Mouse (Mus musculus) ES-Bruce4 (cell line): Measurements from ENCODE around the gene Pigq. TPM values are rescaled to one million over a fixed set of nuclear protein-coding genes. Genes with fewer than 3 reads are reported as not detected.

Experiments
- H3K27ac ChIP-seq: 2 replicates; pipeline ENCODE4 v1.5.1; 2012; ENCODE audit warnings: low read length, inconsistent platforms; ENCODE audit not compliant: insufficient read depth
- H3K27me3 ChIP-seq: 2 replicates; pipeline ENCODE4 v1.6.1; 2012; ENCODE audit warnings: mild to moderate bottlenecking, low read length, inconsistent platforms; ENCODE audit not compliant: control insufficient read depth, poor library complexity, insufficient read depth, severe bottlenecking
- H3K36me3 ChIP-seq: 2 replicates; pipeline ENCODE4 v1.6.1; 2012; ENCODE audit warnings: inconsistent platforms, mild to moderate bottlenecking, low read length, moderate library complexity; ENCODE audit not compliant: control insufficient read depth, poor library complexity, insufficient read depth, severe bottlenecking
- H3K4me1 ChIP-seq: one replicate; pipeline ENCODE4 v1.8.1; 2011; ENCODE audit warnings: low read length; ENCODE audit not compliant: control insufficient read depth, insufficient read depth
- H3K4me3 ChIP-seq: 2 replicates; pipeline ENCODE4 v1.5.1; 2011; ENCODE audit warnings: low read depth, mild to moderate bottlenecking, low read length
- H3K9ac ChIP-seq: 2 replicates; pipeline ENCODE4 v1.6.1; 2012; ENCODE audit warnings: low read depth, mild to moderate bottlenecking, inconsistent platforms; ENCODE audit not compliant: poor library complexity, severe bottlenecking
- H3K9me3 ChIP-seq: replicated peaks from 2 replicates; pipeline ENCODE4 v1.6.1; 2012; ENCODE audit warnings: mild to moderate bottlenecking, low read length, inconsistent platforms; ENCODE audit not compliant: control insufficient read depth, poor library complexity, insufficient read depth, severe bottlenecking
- CTCF ChIP-seq: IDR thresholded peaks from one replicate; pipeline ENCODE4 v1.8.1; 2011; ENCODE audit warnings: low read depth, low read length
- EP300 ChIP-seq: IDR thresholded peaks from 2 replicates; pipeline ENCODE4 v1.6.1; 2011; ENCODE audit warnings: low read depth, low read length; ENCODE audit not compliant: insufficient read depth
- POLR2A ChIP-seq: IDR thresholded peaks from one replicate; pipeline ENCODE4 v1.8.1; 2011; ENCODE audit warnings: low read length; ENCODE audit not compliant: insufficient read depth
- polyA plus RNA-seq: library from polyadenylated mRNA; stranded (reverse); fragments of >200 nt; gene quantifications from 2 replicates; pipeline ENCODE4 v1.2.4, GENCODE M21; 2011; ENCODE audit warnings: low read depth; ENCODE audit not compliant: missing spikeins, insufficient read depth, insufficient read length

Gene Pigq
- polyA plus RNA-seq, 1 experiment: 62.8 TPM

GRCm38 (mm10) chr17:25922120-25922519, 22.6 kb downstream of the Pigq start:
- Histone ChIP-seq H3K4me3 (no peak overlapping the region), H3K9ac (no peak overlapping the region), H3K27me3 (no peaks in the 10 kb centered on the region), H3K36me3 (no peaks in the 10 kb centered on the region; the same call in 1 of the 2 replicates), H3K9me3 (no peaks in the 10 kb centered on the region), H3K4me1 (no peaks in the 10 kb centered on the region), H3K27ac (no peak overlapping the region)
- TF ChIP-seq EP300: no peak
- TF ChIP-seq POLR2A: no peak

GRCm38 (mm10) chr17:25919786-25920642, 24.7 kb downstream of the Pigq start:
- Histone ChIP-seq H3K4me3 (peak overlapping the region; percentile 74), H3K27ac (peak overlapping the region; percentile 39)
- TF ChIP-seq POLR2A (peak; percentile 79), CTCF (no peak)

GRCm38 (mm10) chr17:25919144-25919785, 25.5 kb downstream of the Pigq start, which contains the start of gene Rab40c:
Gene Rab40c, minus strand, starts transcription at chr17:25919727.
- H3K36me3 ChIP-seq: no peaks in the 10 kb centered on the region
- no peak for TF ChIP-seq EP300
- no peaks in the 10 kb centered on the region for H3K27me3 ChIP-seq
- H3K27ac ChIP-seq: peak within 1 kb of the TSS; percentile 39
- no peaks in the 10 kb centered on the region for H3K9me3 ChIP-seq
- H3K9ac ChIP-seq: peak within 1 kb of the TSS; percentile 73
- peak within 1 kb of the TSS; percentile 97 for H3K4me3 ChIP-seq
- H3K4me1 ChIP-seq: no peaks in the 10 kb centered on the region

More at GRCm38 (mm10) chr17:25919786-25920642, 24.7 kb downstream of the Pigq start:
- Histone ChIP-seq H3K36me3 (no peaks in the 10 kb centered on the region), H3K9ac (peak overlapping the region; percentile 73), H3K27me3 (no peaks in the 10 kb centered on the region), H3K4me1 (no peaks in the 10 kb centered on the region), H3K9me3 (no peaks in the 10 kb centered on the region)

- no peaks in the 10 kb centered on the region for H3K9me3 ChIP-seq
- H3K27me3 ChIP-seq: no peaks in the 10 kb centered on the region
- H3K4me3 ChIP-seq: peak overlapping the region; percentile 97
- no peak for TF ChIP-seq EP300
- no peak for TF ChIP-seq POLR2A
- TF ChIP-seq CTCF: no peak
- no peaks in the 10 kb centered on the region for H3K36me3 ChIP-seq
- H3K4me1 ChIP-seq: no peaks in the 10 kb centered on the region
- peak overlapping the region; percentile 73 for H3K9ac ChIP-seq
- H3K27ac ChIP-seq: no peak overlapping the region
Measured at GRCm38 (mm10) chr17:25918037-25918750, 26.5 kb downstream of the Pigq start.

- no peak overlapping the region for H3K9ac ChIP-seq
Measured at GRCm38 (mm10) chr17:25916931-25917647, 27.6 kb downstream of the Pigq start.

More at GRCm38 (mm10) chr17:25916931-25917647, 27.6 kb downstream of the Pigq start:
- Histone ChIP-seq H3K4me3 (no peak overlapping the region), H3K4me1 (no peaks in the 10 kb centered on the region), H3K27ac (no peak overlapping the region), H3K27me3 (no peaks in the 10 kb centered on the region), H3K9me3 (no peaks in the 10 kb centered on the region), H3K36me3 (no peaks in the 10 kb centered on the region)
- TF ChIP-seq POLR2A (no peak), CTCF (no peak), EP300 (no peak)
